ENCODE assay signal across 19 mouse cellular contexts in genomic region chr9:123862895-123863616, GRCm38 (mm10). TPM values are rescaled to one million over a fixed set of nuclear protein-coding genes. Genes with fewer than 3 reads are reported as not detected.
"Had no signal": no experiment of that assay in that cellular context is flagged by ENCODE, and none has a peak within 500 bp of the region (broad histone marks: within the 10 kb centered on the region; RNA-seq: fewer than 3 reads in every experiment).

No protein-coding gene starts in this region.

- H3K36me3 ChIP-seq: kidney, embryonic 15.5 days; limb, embryonic 10.5 days; lung, embryonic 15.5 days; midbrain, embryonic 10.5 days; neural tube, embryonic 12.5 days had no signal

- H3K9ac ChIP-seq: kidney, embryonic 15.5 days; lung, embryonic 15.5 days; neural tube, embryonic 12.5 days had no signal

- H3K27ac ChIP-seq: kidney, embryonic 15.5 days; limb, embryonic 10.5 days; lung, embryonic 15.5 days; midbrain, embryonic 10.5 days; neural tube, embryonic 12.5 days; stomach, postnatal 0 days had no signal

- H3K27me3 ChIP-seq: kidney, embryonic 15.5 days; lung, embryonic 15.5 days; neural tube, embryonic 12.5 days had no signal

- H3K4me3 ChIP-seq: kidney, embryonic 15.5 days; limb, embryonic 10.5 days; lung, embryonic 15.5 days; midbrain, embryonic 10.5 days; neural tube, embryonic 12.5 days had no signal

- DNase-seq: kidney, adult 2 months; kidney, postnatal 14 days; lung, postnatal 14 days; midbrain, embryonic 14.5 days; right cerebral cortex, postnatal 4 days; thymus, adult 18-20 months; thymus, postnatal 14 days had no signal

- H3K4me2 ChIP-seq: kidney, embryonic 15.5 days; liver, embryonic 11.5 days; lung, embryonic 15.5 days; neural tube, embryonic 12.5 days had no signal

- H3K9me3 ChIP-seq: kidney, embryonic 15.5 days; limb, embryonic 10.5 days; lung, embryonic 15.5 days; midbrain, embryonic 10.5 days; neural tube, embryonic 12.5 days had no signal

- H3K4me1 ChIP-seq: kidney, embryonic 15.5 days; limb, embryonic 10.5 days; lung, embryonic 15.5 days; midbrain, embryonic 10.5 days; neural tube, embryonic 12.5 days had no signal

RNA-seq across cellular contexts. Expression of gene Xcr1, which starts 1.2 kb away (rescaled TPM):
- total RNA-seq: layer of hippocampus, adult 8-10 months; layer of hippocampus, postnatal 14 days; left cerebral cortex, adult 18-20 months; left cerebral cortex, postnatal 10 days had no signal
- polyA plus RNA-seq: kidney, embryonic 15.5 days; limb, embryonic 10.5 days; limb, embryonic 14.5 days; liver, embryonic 11.5 days; lung, embryonic 15.5 days; neural tube, embryonic 12.5 days had no signal

RNA-seq across cellular contexts. Expression of gene Cxcr6, which starts 56.8 kb away (rescaled TPM):
- total RNA-seq: layer of hippocampus, adult 8-10 months; layer of hippocampus, postnatal 14 days; left cerebral cortex, adult 18-20 months; left cerebral cortex, postnatal 10 days had no signal
- polyA plus RNA-seq: neural tube, embryonic 12.5 days had no signal
